Mouse (Mus musculus): ENCODE data around the gene Lrsam1. TPM values are rescaled to one million over a fixed set of nuclear protein-coding genes. Genes with fewer than 3 reads are reported as not detected.

Gene Lrsam1
- total and polyA plus RNA-seq, 2 experiments from 2014 or later, result 25.3 to 37.3 TPM

GRCm38 (mm10) chr2:32894097-32894496 is 67.3 kb downstream of the Lrsam1 start:
- no peak for TF ChIP-seq CTCF (IDR thresholded peaks at IDR 0.05)
- H3K4me3 ChIP-seq (ENCODE audit: low read depth, low read length), result no peak overlapping the region
- no peaks in the 10 kb centered on the region for H3K36me3 ChIP-seq (ENCODE audit: insufficient read depth, low read length)
- no peak for ATAC-seq (ENCODE audit: low FRiP score)
- DNase-seq (ENCODE audit: low spot score), result no peak
- no peak overlapping the region for H3K9ac ChIP-seq (replicated peaks; ENCODE audit: low read length, poor library complexity, severe bottlenecking)
- no peaks in the 10 kb centered on the region for H3K27me3 ChIP-seq (ENCODE audit: insufficient read depth, low read length)
- WGBS, result 98% methylated on average over 2 of the region's 2 CpGs
- no peak overlapping the region for H3K4me2 ChIP-seq (ENCODE audit: low read depth, low read length, poor library complexity, severe bottlenecking)
- no peaks in the 10 kb centered on the region for H3K9me3 ChIP-seq (ENCODE audit: low read length)
- no peak overlapping the region for H3K27ac ChIP-seq (ENCODE audit: low read depth, low read length)
- H3K4me1 ChIP-seq (ENCODE audit: insufficient read depth, low read length), result no peaks in the 10 kb centered on the region

GRCm38 (mm10) chr2:32892490-32892889 is 68.9 kb downstream of the Lrsam1 start:
- Histone ChIP-seq H3K9me3 (ENCODE audit: low read length) (no peaks in the 10 kb centered on the region), H3K27me3 (ENCODE audit: insufficient read depth, low read length) (no peaks in the 10 kb centered on the region), H3K36me3 (ENCODE audit: insufficient read depth, low read length) (no peaks in the 10 kb centered on the region), H3K4me3 (ENCODE audit: low read depth, low read length) (no peak overlapping the region), H3K4me1 (ENCODE audit: insufficient read depth, low read length) (no peaks in the 10 kb centered on the region), H3K4me2 (ENCODE audit: low read depth, low read length, poor library complexity, severe bottlenecking) (no peak overlapping the region), H3K9ac (replicated peaks; ENCODE audit: low read length, poor library complexity, severe bottlenecking) (no peak overlapping the region), H3K27ac (ENCODE audit: low read depth, low read length) (no peak overlapping the region)
- DNase-seq (ENCODE audit: low spot score) (no peak), ATAC-seq (ENCODE audit: low FRiP score) (no peak)
- 91% methylated on average over 14 of the region's 14 CpGs for WGBS
- no peak for TF ChIP-seq CTCF (IDR thresholded peaks at IDR 0.05)

- Histone ChIP-seq H3K27me3 (ENCODE audit: insufficient read depth, low read length) (no peaks in the 10 kb centered on the region), H3K4me2 (ENCODE audit: low read depth, low read length, poor library complexity, severe bottlenecking) (no peak overlapping the region), H3K9me3 (ENCODE audit: low read length) (no peaks in the 10 kb centered on the region), H3K27ac (ENCODE audit: low read depth, low read length) (no peak overlapping the region), H3K4me1 (ENCODE audit: insufficient read depth, low read length) (no peaks in the 10 kb centered on the region), H3K36me3 (ENCODE audit: insufficient read depth, low read length) (no peaks in the 10 kb centered on the region), H3K4me3 (ENCODE audit: low read depth, low read length) (no peak overlapping the region), H3K9ac (replicated peaks; ENCODE audit: low read length, poor library complexity, severe bottlenecking) (no peak overlapping the region)
- WGBS, result 80% methylated on average over 9 of the region's 9 CpGs
- ATAC-seq (ENCODE audit: low FRiP score) (no peak), DNase-seq (ENCODE audit: low spot score) (no peak)
- TF ChIP-seq CTCF (IDR thresholded peaks at IDR 0.05), result no peak
Measured at GRCm38 (mm10) chr2:32891278-32891677, 70.1 kb downstream of the Lrsam1 start.

GRCm38 (mm10) chr2:32890280-32890679 is 71.1 kb downstream of the Lrsam1 start:
- Histone ChIP-seq H3K27ac (ENCODE audit: low read depth, low read length) (no peak overlapping the region), H3K4me2 (ENCODE audit: low read depth, low read length, poor library complexity, severe bottlenecking) (no peak overlapping the region), H3K27me3 (ENCODE audit: insufficient read depth, low read length) (no peaks in the 10 kb centered on the region), H3K9me3 (ENCODE audit: low read length) (no peaks in the 10 kb centered on the region), H3K4me1 (ENCODE audit: insufficient read depth, low read length) (no peaks in the 10 kb centered on the region), H3K4me3 (ENCODE audit: low read depth, low read length) (no peak overlapping the region), H3K9ac (replicated peaks; ENCODE audit: low read length, poor library complexity, severe bottlenecking) (no peak overlapping the region), H3K36me3 (ENCODE audit: insufficient read depth, low read length) (no peaks in the 10 kb centered on the region)
- TF ChIP-seq CTCF (IDR thresholded peaks at IDR 0.05), result no peak
- no peak for ATAC-seq (ENCODE audit: low FRiP score)
- 83% methylated on average over 3 of the region's 3 CpGs for WGBS
- no peak for DNase-seq (ENCODE audit: low spot score)

GRCm38 (mm10) chr2:32888551-32888950 is 72.9 kb downstream of the Lrsam1 start:
- ATAC-seq (ENCODE audit: low FRiP score) (no peak), DNase-seq (ENCODE audit: low spot score) (no peak)
- H3K4me2 ChIP-seq (ENCODE audit: low read depth, low read length, poor library complexity, severe bottlenecking), result no peak overlapping the region
- no peaks in the 10 kb centered on the region for H3K9me3 ChIP-seq (ENCODE audit: low read length)
- H3K4me3 ChIP-seq (ENCODE audit: low read depth, low read length), result no peak overlapping the region
- H3K27me3 ChIP-seq (ENCODE audit: insufficient read depth, low read length), result no peaks in the 10 kb centered on the region
- no peaks in the 10 kb centered on the region for H3K36me3 ChIP-seq (ENCODE audit: insufficient read depth, low read length)
- H3K4me1 ChIP-seq (ENCODE audit: insufficient read depth, low read length), result no peaks in the 10 kb centered on the region; the same call in 1 of the 2 replicates
- TF ChIP-seq CTCF (IDR thresholded peaks at IDR 0.05), result no peak
- WGBS, result 49% methylated on average over 3 of the region's 3 CpGs
- no peak overlapping the region for H3K27ac ChIP-seq (ENCODE audit: low read depth, low read length)
- H3K9ac ChIP-seq (replicated peaks; ENCODE audit: low read length, poor library complexity, severe bottlenecking), result no peak overlapping the region

- H3K27me3 ChIP-seq (ENCODE audit: insufficient read depth, low read length), result no peaks in the 10 kb centered on the region
- H3K4me1 ChIP-seq (ENCODE audit: insufficient read depth, low read length), result no peaks in the 10 kb centered on the region; the same call in 1 of the 2 replicates
- H3K9me3 ChIP-seq (ENCODE audit: low read length), result no peaks in the 10 kb centered on the region
- no peak for TF ChIP-seq CTCF (IDR thresholded peaks at IDR 0.05)
- ATAC-seq (ENCODE audit: low FRiP score) (no peak), DNase-seq (ENCODE audit: low spot score) (no peak)
- no peak overlapping the region for H3K4me2 ChIP-seq (ENCODE audit: low read depth, low read length, poor library complexity, severe bottlenecking)
- 35% methylated on average over 9 of the region's 9 CpGs for WGBS
- no peaks in the 10 kb centered on the region for H3K36me3 ChIP-seq (ENCODE audit: insufficient read depth, low read length)
- H3K9ac ChIP-seq (replicated peaks; ENCODE audit: low read length, poor library complexity, severe bottlenecking), result no peak overlapping the region
- no peak overlapping the region for H3K4me3 ChIP-seq (ENCODE audit: low read depth, low read length)
- no peak overlapping the region for H3K27ac ChIP-seq (ENCODE audit: low read depth, low read length)
Measured at GRCm38 (mm10) chr2:32888029-32888428, 73.4 kb downstream of the Lrsam1 start.
